Mouse (Mus musculus): ENCODE results near the gene Selplg.

- TF ChIP-seq CTCF (IDR thresholded peaks at IDR 0.05; ENCODE audit: extremely low read depth, insufficient read depth, insufficient read length, insufficient replicate concordance) (no peak), POLR2A (IDR thresholded peaks at IDR 0.05; ENCODE audit: low read depth, low read length) (no peak)
These were observed 35.9 kb downstream of the Selplg start for GRCm38 (mm10) chr5:113796401-113797148.

All from spleen, adult 2 months (tissue).